Mouse (Mus musculus) liver, postnatal 0 days (tissue): ENCODE measurements at regions not wholly inside any gene's neighbourhood (a gene's known extent, or its start where the extent isn't known, plus 50 kb on each side); places are given as distances from the start of the nearest gene placed in this dataset.
"Not testable (repeated sequence)": the region's sequence is repeated elsewhere in the genome, so short reads cannot be mapped to it uniquely, and the experiment has no call there.

Experiments used
- ATAC-seq: fragments of 200-750 bp; cut with Nextera tagmentation; 2 replicates; pipeline ENCODE4 v1.8.0; 2017; ENCODE audit warnings: mild to moderate bottlenecking, moderate library complexity
- DNase-seq: peaks from one replicate; pipeline ENCODE4 v3.0.0-alpha.2; 2016
- H3K27ac ChIP-seq: fragments of 300-500 bp; sonication (generic); 2 replicates; pipeline ENCODE4 v1.5.1; 2014; ENCODE audit warnings: antibody characterized with exemption, moderate library complexity, mild to moderate bottlenecking, low read depth
- H3K27me3 ChIP-seq: fragments of 300-500 bp; sonication (generic); 2 replicates; pipeline ENCODE4 v1.6.1; 2014; ENCODE audit warnings: low read length, control low read depth, mixed read lengths; ENCODE audit not compliant: insufficient read depth
- H3K36me3 ChIP-seq: fragments of 300-500 bp; sonication (generic); replicated peaks from 2 replicates; pipeline ENCODE4 v1.6.1; 2014; ENCODE audit warnings: mild to moderate bottlenecking, control low read depth, low read length, moderate library complexity, mixed read lengths; ENCODE audit not compliant: insufficient read depth
- H3K4me1 ChIP-seq: fragments of 300-500 bp; sonication (generic); 2 replicates; pipeline ENCODE4 v1.6.1; 2014; ENCODE audit warnings: antibody characterized with exemption, mild to moderate bottlenecking, control low read depth; ENCODE audit not compliant: insufficient read depth
- H3K4me2 ChIP-seq: fragments of 300-500 bp; sonication (generic); 2 replicates; pipeline ENCODE4 v1.6.1; 2014; ENCODE audit warnings: low read depth, mild to moderate bottlenecking, low read length, moderate library complexity, mixed read lengths
- H3K4me3 ChIP-seq: fragments of 300-500 bp; sonication (generic); 2 replicates; pipeline ENCODE4 v1.5.1; 2014; ENCODE audit warnings: low read depth, low read length
- H3K9ac ChIP-seq: fragments of 300-500 bp; sonication (generic); replicated peaks from 2 replicates; pipeline ENCODE4 v1.6.1; 2014; ENCODE audit warnings: mild to moderate bottlenecking, moderate library complexity
- H3K9me3 ChIP-seq: fragments of 300-500 bp; sonication (generic); 2 replicates; pipeline ENCODE4 v1.6.1; 2016; ENCODE audit warnings: mild to moderate bottlenecking, control low read depth, low read length, mixed read lengths
- CTCF ChIP-seq: sonication (generic); IDR thresholded peaks from 2 replicates; pipeline ENCODE4 v1.5.1; 2016; ENCODE audit warnings: antibody characterized with exemption, low read depth
- EP300 ChIP-seq: IDR thresholded peaks from 2 replicates; pipeline ENCODE4 v1.6.1; 2016; ENCODE audit warnings: antibody characterized with exemption, low read depth, mild to moderate bottlenecking
- WGBS: fragments of 180-500 bp; shearing (Covaris S2); extraction: QIAGEN DNeasy Blood & Tissue Kit; methylation state at CpG from one replicate; pipeline ENCODE4 v1.1.7; 2014; ENCODE audit not compliant: insufficient replicate concordance; 5-methylcytosine and 5-hydroxymethylcytosine counted together

GRCm38 (mm10) chr6:37748296-37748980, 122.2 kb upstream of the Trim24 start:
- TF ChIP-seq EP300 = no peak
- TF ChIP-seq CTCF = no peak
- H3K9me3 ChIP-seq = peaks cover 3% of the 10 kb centered on the region; the same call in 1 of the 2 replicates
- no peaks in the 10 kb centered on the region for H3K27me3 ChIP-seq
- no peak overlapping the region for H3K4me2 ChIP-seq
- no peak overlapping the region for H3K27ac ChIP-seq
- 74% methylated on average over 8 of the region's 8 CpGs for WGBS
- H3K36me3 ChIP-seq = no peaks in the 10 kb centered on the region
- H3K4me1 ChIP-seq = no peaks in the 10 kb centered on the region
- no peak overlapping the region for H3K9ac ChIP-seq
- ATAC-seq (no peak), DNase-seq (no peak)
- H3K4me3 ChIP-seq = no peak overlapping the region

- no peak overlapping the region for H3K27ac ChIP-seq
- no peak overlapping the region for H3K9ac ChIP-seq
- no peaks in the 10 kb centered on the region for H3K27me3 ChIP-seq
- TF ChIP-seq CTCF (no peak), EP300 (no peak)
- peaks cover 3% of the 10 kb centered on the region; the same call in 1 of the 2 replicates for H3K9me3 ChIP-seq
- no peak overlapping the region for H3K4me2 ChIP-seq
- DNase-seq (no peak), ATAC-seq (no peak)
- 71% methylated on average over 5 of the region's 5 CpGs for WGBS
- H3K4me1 ChIP-seq = no peaks in the 10 kb centered on the region
- H3K4me3 ChIP-seq = no peak overlapping the region
- H3K36me3 ChIP-seq = no peaks in the 10 kb centered on the region
Measured at GRCm38 (mm10) chr6:37749016-37749415, 121.6 kb upstream of the Trim24 start.

GRCm38 (mm10) chr6:37750271-37750670, 120.3 kb upstream of the Trim24 start:
- TF ChIP-seq CTCF (no peak), EP300 (no peak)
- ATAC-seq (no peak), DNase-seq (no peak)
- Histone ChIP-seq H3K27me3 (no peaks in the 10 kb centered on the region), H3K4me3 (no peak overlapping the region), H3K9me3 (peaks cover 6% of the 10 kb centered on the region; the same call in 1 of the 2 replicates), H3K4me1 (no peaks in the 10 kb centered on the region), H3K9ac (no peak overlapping the region), H3K4me2 (no peak overlapping the region), H3K27ac (no peak overlapping the region), H3K36me3 (no peaks in the 10 kb centered on the region)
- 81% methylated on average over 3 of the region's 3 CpGs for WGBS

- Histone ChIP-seq H3K4me1 (no peaks in the 10 kb centered on the region), H3K9me3 (peaks cover 6% of the 10 kb centered on the region; the same call in 1 of the 2 replicates), H3K9ac (no peak overlapping the region), H3K27ac (no peak overlapping the region), H3K36me3 (no peaks in the 10 kb centered on the region), H3K27me3 (no peaks in the 10 kb centered on the region), H3K4me2 (no peak overlapping the region), H3K4me3 (no peak overlapping the region)
- ATAC-seq (no peak), DNase-seq (no peak)
- no peak for TF ChIP-seq CTCF
- TF ChIP-seq EP300 = no peak
Measured at GRCm38 (mm10) chr6:37751701-37752100, 118.9 kb upstream of the Trim24 start.

- 83% methylated on average over 4 of the region's 5 CpGs for WGBS
- H3K9ac ChIP-seq, H3K4me1 ChIP-seq, H3K27me3 ChIP-seq, ATAC-seq, H3K36me3 ChIP-seq, H3K27ac ChIP-seq, DNase-seq, H3K4me2 ChIP-seq, H3K9me3 ChIP-seq, H3K4me3 ChIP-seq: not testable (repeated sequence)
Measured at GRCm38 (mm10) chr6:37761003-37761402, 109.6 kb upstream of the Trim24 start.

- H3K9ac ChIP-seq = no peak overlapping the region
- H3K4me1 ChIP-seq = no peaks in the 10 kb centered on the region
- no peaks in the 10 kb centered on the region for H3K36me3 ChIP-seq
- DNase-seq = no peak
- ATAC-seq = no peak
- no peaks in the 10 kb centered on the region for H3K9me3 ChIP-seq
- 45% methylated on average over 2 of the region's 2 CpGs for WGBS
- no peak for TF ChIP-seq EP300
- no peak overlapping the region for H3K4me3 ChIP-seq
- no peaks in the 10 kb centered on the region for H3K27me3 ChIP-seq
- no peak overlapping the region for H3K4me2 ChIP-seq
- H3K27ac ChIP-seq = no peak overlapping the region
Measured at GRCm38 (mm10) chr6:37763036-37763435, 107.6 kb upstream of the Trim24 start.

GRCm38 (mm10) chr6:37767690-37768089, 102.9 kb upstream of the Trim24 start:
- TF ChIP-seq EP300 (no peak), CTCF (no peak)
- Histone ChIP-seq H3K27me3 (no peaks in the 10 kb centered on the region), H3K36me3 (no peaks in the 10 kb centered on the region), H3K9ac (no peak overlapping the region), H3K27ac (no peak overlapping the region), H3K4me2 (no peak overlapping the region), H3K4me1 (no peaks in the 10 kb centered on the region), H3K9me3 (no peaks in the 10 kb centered on the region), H3K4me3 (no peak overlapping the region)
- no peak for ATAC-seq
- DNase-seq = no peak
